Mouse (Mus musculus): Measurements from ENCODE around the gene Fbxw21.

GRCm38 (mm10) chr9:109200349-109200748 lies 38.5 kb upstream of the Fbxw21 start:
- no peak for TF ChIP-seq EP300 (IDR thresholded peaks at IDR 0.05; ENCODE audit: insufficient read depth, low read depth, low read length)
- TF ChIP-seq POLR2A (IDR thresholded peaks at IDR 0.05; ENCODE audit: insufficient read depth, low read length) = no peak
- TF ChIP-seq CTCF (IDR thresholded peaks at IDR 0.05; ENCODE audit: low read depth, low read length) = no peak
